Mouse (Mus musculus) kidney, embryonic 14.5 days (tissue): ENCODE data around the gene Apex2. TPM values are rescaled to one million over a fixed set of nuclear protein-coding genes. Genes with fewer than 3 reads are reported as not detected.

ENCODE experiments used
- microRNA-seq: library from miRNA; unstranded; fragments of <30 nt; microRNA quantifications from one replicate; pipeline ENCODE4, GENCODE M21; 2016
- polyA plus RNA-seq: library from polyadenylated mRNA; unstranded; fragments of >200 nt; fragmentation: Nextera tagmentation; extraction: Ambion mirVana; gene quantifications from 2 replicates; pipeline ENCODE4 v1.2.1, GENCODE M21; 2014

Gene Apex2
- polyA plus RNA-seq, 1 experiment from 2014 or later, result 23.5 TPM

Small RNA genes lying within 50 kb of the gene (microRNA-seq; reads per million reads assigned to microRNA genes)
- not detected for gene Mir3620

Other genes with a start within 250 kb of the Apex2 start
- 42.7 and 61.0 TPM in 2 replicates for gene Tmem29, start 130.7 kb downstream of the Apex2 start, polyA plus RNA-seq
- gene Alas2, start 42.5 kb downstream of the Apex2 start, polyA plus RNA-seq, result 21.0 and 33.3 TPM in 2 replicates
- 6.7 and 8.6 TPM in 2 replicates for gene Pfkfb1, start 1.6 kb downstream of the Apex2 start, polyA plus RNA-seq
- 19.2 and 30.7 TPM in 2 replicates for gene Tro, start 67.7 kb upstream of the Apex2 start, polyA plus RNA-seq
- 685 and 698 TPM in 2 replicates for gene Maged2, start 224.5 kb upstream of the Apex2 start, polyA plus RNA-seq